Mouse (Mus musculus) limb, embryonic 14.5 days (tissue): ENCODE data around the gene Lrr1. TPM values are rescaled to one million over a fixed set of nuclear protein-coding genes. Genes with fewer than 3 reads are reported as not detected.
A peak's percentile ranks its signal among the peaks of the same experiment; 100 is the strongest.

Experiments
- ATAC-seq: fragments of 200-750 bp; cut with Nextera tagmentation; 2 replicates; pipeline ENCODE4 v1.8.0; 2017; ENCODE audit warnings: low read depth, moderate number of reproducible peaks, moderate TSS enrichment; ENCODE audit not compliant: low FRiP score
- DNase-seq: peaks from one replicate; pipeline ENCODE4 v3.0.0-alpha.2; 2015; ENCODE audit warnings: low spot score
- H3K27ac ChIP-seq: fragments of 300-500 bp; sonication (generic); replicated peaks from 2 replicates; pipeline ENCODE4 v1.5.1; 2014; ENCODE audit warnings: low read depth, mild to moderate bottlenecking, low read length, moderate library complexity, mixed read lengths
- H3K27me3 ChIP-seq: fragments of 300-500 bp; sonication (generic); 2 replicates; pipeline ENCODE4 v1.6.1; 2014; ENCODE audit warnings: low read length, mixed read lengths; ENCODE audit not compliant: control insufficient read depth, insufficient read depth
- H3K36me3 ChIP-seq: fragments of 300-500 bp; sonication (generic); 2 replicates; pipeline ENCODE4 v1.6.1; 2014; ENCODE audit warnings: mild to moderate bottlenecking, low read length, moderate library complexity, mixed read lengths; ENCODE audit not compliant: control insufficient read depth, insufficient read depth
- H3K4me1 ChIP-seq: fragments of 300-500 bp; sonication (generic); 2 replicates; pipeline ENCODE4 v1.6.1; 2014; ENCODE audit warnings: antibody characterized with exemption, low read length, mixed read lengths; ENCODE audit not compliant: control insufficient read depth, insufficient read depth
- H3K4me2 ChIP-seq: fragments of 300-500 bp; sonication (generic); replicated peaks from 2 replicates; pipeline ENCODE4 v1.6.1; 2014; ENCODE audit warnings: low read depth, mild to moderate bottlenecking, low read length, moderate library complexity; ENCODE audit not compliant: severe bottlenecking
- H3K4me3 ChIP-seq: fragments of 300-500 bp; sonication (generic); replicated peaks from 2 replicates; pipeline ENCODE4 v1.5.1; 2014; ENCODE audit warnings: low read length
- H3K9ac ChIP-seq: fragments of 300-500 bp; sonication (generic); 2 replicates; pipeline ENCODE4 v1.6.1; 2014; ENCODE audit warnings: mild to moderate bottlenecking, low read depth, low read length, moderate library complexity; ENCODE audit not compliant: severe bottlenecking
- H3K9me3 ChIP-seq: fragments of 300-500 bp; sonication (generic); 2 replicates; pipeline ENCODE4 v1.6.1; 2016; ENCODE audit warnings: low read length; ENCODE audit not compliant: control insufficient read depth
- POLR2A ChIP-seq: fragments of 200-500 bp; IDR thresholded peaks from 2 replicates; pipeline ENCODE4 v1.8.0; 2012; ENCODE audit warnings: inconsistent platforms, mild to moderate bottlenecking, moderate library complexity, borderline replicate concordance; ENCODE audit not compliant: insufficient read depth, insufficient read length; ENCODE audit errors: extremely low read depth
- WGBS: fragments of 180-500 bp; shearing (Covaris S2); extraction: QIAGEN DNeasy Blood & Tissue Kit; methylation state at CpG from one replicate; pipeline ENCODE4 v1.1.7; 2014; 5-methylcytosine and 5-hydroxymethylcytosine counted together
- polyA plus RNA-seq, 2 experiments: library from polyadenylated mRNA; depleted of rRNA in 1 of 2; stranded (reverse) in 1 of 2; unstranded in 1 of 2; fragments of >200 nt; fragmentation: Nextera tagmentation in 1 of 2; extraction: Ambion mirVana in 1 of 2; gene quantifications; 2 replicates each; pipeline versions ENCODE4 v1.2.1 to v1.2.3; 2012 to 2014

The Lrr1 gene
- polyA plus RNA-seq, 2 experiments, result 14.1 to 19.8 TPM

DNA sequence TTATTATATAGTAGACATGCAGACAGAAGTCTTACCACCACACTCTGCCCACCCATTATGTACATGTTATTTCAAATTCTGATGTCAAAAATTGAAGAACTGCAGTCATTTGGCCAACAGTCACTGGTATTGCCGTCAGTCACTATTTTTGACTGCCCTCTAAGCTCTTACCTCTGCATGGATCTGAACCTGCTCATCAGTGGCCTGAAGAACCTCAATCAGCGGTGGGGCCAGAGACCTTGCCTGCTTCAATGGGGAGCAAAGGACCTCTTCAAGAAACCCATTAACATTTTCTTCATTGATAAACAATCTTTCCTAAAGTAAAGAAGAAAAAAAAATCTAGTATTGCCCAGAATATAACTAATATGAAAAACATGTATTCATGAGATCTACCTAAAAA lies 24.0 kb downstream of the Lrr1 start:
- Histone ChIP-seq H3K4me2 (no peak overlapping the region), H3K27me3 (no peaks in the 10 kb centered on the region), H3K9ac (no peak overlapping the region), H3K4me3 (no peak overlapping the region), H3K9me3 (no peaks in the 10 kb centered on the region), H3K27ac (no peak overlapping the region), H3K4me1 (peaks cover 8% of the 10 kb centered on the region), H3K36me3 (peaks cover 36% of the 10 kb centered on the region)
- TF ChIP-seq POLR2A, result no peak
- WGBS, result 97% methylated on average over 2 of the region's 2 CpGs
- DNase-seq (no peak), ATAC-seq (no peak)

- TF ChIP-seq POLR2A, result peak; percentile 50; the same call in 1 of the 2 replicates
- DNase-seq (peak; percentile 77), ATAC-seq (peak; percentile 77)
- Histone ChIP-seq H3K4me2 (peak within 1 kb of the TSS; percentile 90), H3K27me3 (no peaks in the 10 kb centered on the region), H3K36me3 (peaks cover 26% of the 10 kb centered on the region), H3K27ac (peak within 1 kb of the TSS; percentile 83), H3K4me3 (peak within 1 kb of the TSS; percentile 95), H3K4me1 (peaks cover 16% of the 10 kb centered on the region), H3K9me3 (no peaks in the 10 kb centered on the region), H3K9ac (peak within 1 kb of the TSS; percentile 84)
- under 1% methylated on average over 73 of the region's 75 CpGs for WGBS
Observed at GRCm38 (mm10) chr12:69196444-69197377, 28.1 kb downstream of the Lrr1 start, which contains the start of gene Gm49383. Gene Gm49383, minus strand, starts transcription at chr12:69197104.

DNA sequence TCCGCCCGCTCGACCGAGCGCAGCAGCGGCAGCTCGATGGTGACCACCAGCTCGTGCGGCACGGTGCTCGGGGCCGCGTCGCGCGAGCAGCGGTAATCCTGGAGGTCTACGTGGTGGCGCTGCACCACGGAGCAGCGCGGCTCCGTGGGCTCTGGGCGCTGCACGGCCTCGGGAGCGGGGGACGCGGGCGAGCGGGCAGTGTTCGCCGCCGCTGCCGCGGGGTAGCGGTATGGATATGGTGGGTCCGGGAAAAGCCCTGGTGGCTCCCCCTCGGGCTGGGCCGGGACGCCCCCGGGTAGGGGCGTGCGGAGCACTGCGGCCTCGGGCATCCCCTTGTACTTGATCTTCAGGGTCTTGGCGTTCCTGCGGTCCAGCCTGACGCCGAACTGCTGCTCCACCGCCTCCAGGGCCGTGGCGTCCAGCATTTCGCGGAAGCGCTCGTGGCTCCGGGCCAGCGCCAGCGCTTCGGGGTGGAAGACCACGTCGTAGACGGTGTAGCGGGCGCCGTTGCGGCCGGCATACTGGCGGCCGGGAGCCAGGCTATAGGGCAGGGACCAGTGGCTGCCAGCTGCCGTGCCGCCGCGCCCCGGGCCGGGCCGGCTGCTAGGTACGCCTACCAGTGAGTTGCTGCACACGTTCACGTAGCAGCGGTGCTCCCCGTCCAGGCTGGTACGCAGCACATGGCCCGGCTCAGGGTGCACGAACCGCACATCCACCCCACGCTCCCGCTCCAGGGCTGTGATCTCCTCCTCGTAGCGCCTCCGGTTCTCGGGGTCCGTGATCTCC lies 29.0 kb downstream of the Lrr1 start:
- DNase-seq, result peak; percentile 29
- no peaks in the 10 kb centered on the region for H3K9me3 ChIP-seq
- WGBS, result under 1% methylated on average over 80 of the region's 94 CpGs
- peaks cover 16% of the 10 kb centered on the region for H3K4me1 ChIP-seq
- H3K4me3 ChIP-seq, result peak overlapping the region; percentile 95
- no peaks in the 10 kb centered on the region for H3K27me3 ChIP-seq
- peak overlapping the region; percentile 84 for H3K9ac ChIP-seq
- peak; percentile 60 for ATAC-seq
- TF ChIP-seq POLR2A, result no peak
- H3K27ac ChIP-seq, result peak overlapping the region; percentile 83
- peaks cover 27% of the 10 kb centered on the region for H3K36me3 ChIP-seq
- H3K4me2 ChIP-seq, result peak overlapping the region; percentile 90

DNA sequence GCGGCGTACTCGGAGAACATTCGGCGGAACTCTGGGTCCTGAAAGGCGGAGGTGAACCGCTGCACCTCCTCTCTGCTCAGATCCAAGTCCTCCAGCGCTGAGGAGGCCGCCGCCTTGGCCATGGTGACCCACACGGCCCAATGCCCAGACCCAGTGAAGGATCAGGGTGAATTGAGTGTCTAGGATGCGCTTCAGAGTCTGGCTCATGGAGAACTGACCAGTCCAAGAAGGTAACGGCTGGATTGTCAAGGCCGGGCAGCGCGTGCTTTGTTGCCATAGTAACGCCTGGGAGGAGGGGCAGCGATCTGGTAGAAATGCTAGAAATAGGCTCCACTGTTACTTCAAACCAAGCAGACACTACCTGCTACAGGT lies 29.5 kb downstream of the Lrr1 start, which contains the start of gene Dnaaf2:
TSS of gene Dnaaf2 (minus strand) at position 266 of the 372 bp plus-strand sequence.
- peak within 1 kb of the TSS; percentile 90 for H3K4me2 ChIP-seq
- H3K27ac ChIP-seq, result peak within 1 kb of the TSS; percentile 83
- peak within 1 kb of the TSS; percentile 95 for H3K4me3 ChIP-seq
- H3K9me3 ChIP-seq, result no peaks in the 10 kb centered on the region
- peaks cover 27% of the 10 kb centered on the region for H3K36me3 ChIP-seq
- no peaks in the 10 kb centered on the region for H3K27me3 ChIP-seq
- ATAC-seq (peak; percentile 24), DNase-seq (peak; percentile 57)
- WGBS, result 2% methylated on average over 16 of the region's 18 CpGs
- H3K4me1 ChIP-seq, result peaks cover 16% of the 10 kb centered on the region
- TF ChIP-seq POLR2A, result no peak
- H3K9ac ChIP-seq, result peak within 1 kb of the TSS; percentile 84

- Histone ChIP-seq H3K9ac (no peak overlapping the region), H3K27me3 (no peaks in the 10 kb centered on the region), H3K4me1 (peaks cover 16% of the 10 kb centered on the region), H3K4me2 (peak overlapping the region; percentile 90; the same call in 1 of the 2 replicates), H3K4me3 (0 out of 2 replicates have a peak overlapping the region, but pooled peaks have one; percentile 95), H3K9me3 (no peaks in the 10 kb centered on the region), H3K27ac (no peak overlapping the region), H3K36me3 (peaks cover 31% of the 10 kb centered on the region)
- no peak for DNase-seq
- no peak for ATAC-seq
- TF ChIP-seq POLR2A, result no peak
Observed at GRCm38 (mm10) chr12:69198985-69199384, 30.4 kb downstream of the Lrr1 start.
